In genomic region chr8:124291693-124292092, GRCm38 (mm10) we compare ENCODE assay signal across 16 mouse cellular contexts.
DNase-seq lines count a peak whose midpoint lies in the region; ATAC-seq and TF ChIP-seq lines count a peak whose summit lies in the region.
"Had no signal": no experiment of that assay in that cellular context is flagged by ENCODE, and none has a peak within 500 bp of the region (broad histone marks: within the 10 kb centered on the region; RNA-seq: fewer than 3 reads in every experiment).

No protein-coding gene starts in this region.

- no peak for TF ChIP-seq CTCF in kidney, postnatal 0 days (IDR thresholded peaks at IDR 0.05; ENCODE audit: low read depth)
- TF ChIP-seq CTCF in midbrain, postnatal 0 days (IDR thresholded peaks at IDR 0.05): no peak
- no peak for TF ChIP-seq CTCF in stomach, postnatal 0 days (IDR thresholded peaks at IDR 0.05; ENCODE audit: low read depth)

- DNase-seq in hindbrain, embryonic 10.5 days (ENCODE audit: low spot score): no peak
- no peak for DNase-seq in kidney, postnatal 0 days (ENCODE audit: low spot score)
- no peak for DNase-seq in kidney, postnatal 10 days
- DNase-seq in midbrain, embryonic 10.5 days (ENCODE audit: low spot score): no peak
- DNase-seq in midbrain, postnatal 0 days (ENCODE audit: low spot score): no peak
- no peak for DNase-seq in stomach, postnatal 0 days (ENCODE audit: low spot score)
- DNase-seq in cerebellum, adult 9-11 months: no peak
- DNase-seq: adrenal gland, postnatal 10 days; cerebellum, adult 11 months; cerebellum, adult 8-10 months; heart, adult 18-20 months had no signal

- H3K4me1 ChIP-seq in hindbrain, embryonic 10.5 days (replicated peaks): peaks cover 49% of the 10 kb centered on the region
- H3K4me1 ChIP-seq in hindbrain, embryonic 16.5 days (ENCODE audit: control insufficient read depth, insufficient read depth, low read depth, low read length): peaks cover 14% of the 10 kb centered on the region
- H3K4me1 ChIP-seq in kidney, postnatal 0 days (replicated peaks; ENCODE audit: insufficient read depth, low read length): peaks cover 17% of the 10 kb centered on the region
- peaks cover 50% of the 10 kb centered on the region for H3K4me1 ChIP-seq in midbrain, embryonic 10.5 days
- H3K4me1 ChIP-seq in midbrain, postnatal 0 days (ENCODE audit: insufficient read depth, low read length): 0 out of 2 replicates have a peak, but pooled peaks cover 9% of the 10 kb centered on the region
- H3K4me1 ChIP-seq in stomach, postnatal 0 days (replicated peaks; ENCODE audit: control insufficient read depth, insufficient read depth): no peaks in the 10 kb centered on the region; the same call in 1 of the 2 replicates

- H3K27ac ChIP-seq in hindbrain, embryonic 10.5 days: peak overlapping the region; percentile 19; the same call in 1 of the 2 replicates
- no peak overlapping the region for H3K27ac ChIP-seq in hindbrain, embryonic 16.5 days (ENCODE audit: low read depth, low read length)
- H3K27ac ChIP-seq in kidney, postnatal 0 days: no peak overlapping the region
- H3K27ac ChIP-seq in midbrain, embryonic 10.5 days (replicated peaks): peak overlapping the region; percentile 63
- H3K27ac ChIP-seq in midbrain, postnatal 0 days (ENCODE audit: low read depth, low read length): no peak overlapping the region
- H3K27ac ChIP-seq in stomach, postnatal 0 days (replicated peaks): peak overlapping the region; percentile 74
- H3K27ac ChIP-seq: forebrain, embryonic 15.5 days; hindbrain, embryonic 13.5 days had no signal

- H3K36me3 ChIP-seq in hindbrain, embryonic 10.5 days: peaks cover 17% of the 10 kb centered on the region
- H3K36me3 ChIP-seq in hindbrain, embryonic 16.5 days (ENCODE audit: control insufficient read depth, insufficient read depth, low read length): no peaks in the 10 kb centered on the region
- no peaks in the 10 kb centered on the region for H3K36me3 ChIP-seq in kidney, postnatal 0 days (ENCODE audit: insufficient read depth, low read length)
- peaks cover 20% of the 10 kb centered on the region for H3K36me3 ChIP-seq in midbrain, embryonic 10.5 days
- H3K36me3 ChIP-seq in midbrain, postnatal 0 days (ENCODE audit: insufficient read depth, low read length): no peaks in the 10 kb centered on the region; the same call in 1 of the 2 replicates
- H3K36me3 ChIP-seq in stomach, postnatal 0 days (ENCODE audit: control insufficient read depth, insufficient read depth, low read length): no peaks in the 10 kb centered on the region
- H3K36me3 ChIP-seq: embryonic facial prominence, embryonic 13.5 days; forebrain, embryonic 15.5 days; hindbrain, embryonic 13.5 days had no signal

- no peaks in the 10 kb centered on the region for H3K27me3 ChIP-seq in hindbrain, embryonic 10.5 days (ENCODE audit: insufficient read depth, poor library complexity, severe bottlenecking)
- no peaks in the 10 kb centered on the region for H3K27me3 ChIP-seq in hindbrain, embryonic 16.5 days (replicated peaks; ENCODE audit: control insufficient read depth, insufficient read depth, low read length)
- no peaks in the 10 kb centered on the region for H3K27me3 ChIP-seq in kidney, postnatal 0 days (ENCODE audit: insufficient read depth, low read length)
- H3K27me3 ChIP-seq in midbrain, embryonic 10.5 days (ENCODE audit: low read depth, poor library complexity, severe bottlenecking): no peaks in the 10 kb centered on the region
- no peaks in the 10 kb centered on the region for H3K27me3 ChIP-seq in midbrain, postnatal 0 days (ENCODE audit: insufficient read depth, low read length)
- H3K27me3 ChIP-seq in stomach, postnatal 0 days (ENCODE audit: control insufficient read depth, insufficient read depth, low read length): no peaks in the 10 kb centered on the region
- H3K27me3 ChIP-seq: embryonic facial prominence, embryonic 13.5 days; forebrain, embryonic 15.5 days; hindbrain, embryonic 13.5 days had no signal

- no peak overlapping the region for H3K9ac ChIP-seq in hindbrain, embryonic 16.5 days (ENCODE audit: low read depth, low read length)
- no peak overlapping the region for H3K9ac ChIP-seq in kidney, postnatal 0 days (ENCODE audit: low read depth, low read length)
- H3K9ac ChIP-seq in midbrain, postnatal 0 days (replicated peaks; ENCODE audit: low read length, poor library complexity, severe bottlenecking): no peak overlapping the region
- no peak overlapping the region for H3K9ac ChIP-seq in stomach, postnatal 0 days (ENCODE audit: low read length)
- H3K9ac ChIP-seq: embryonic facial prominence, embryonic 13.5 days; forebrain, embryonic 15.5 days; hindbrain, embryonic 13.5 days had no signal

- no peak overlapping the region for H3K4me2 ChIP-seq in hindbrain, embryonic 16.5 days (ENCODE audit: low read length)
- no peak overlapping the region for H3K4me2 ChIP-seq in kidney, postnatal 0 days (ENCODE audit: low read length)
- no peak overlapping the region for H3K4me2 ChIP-seq in midbrain, postnatal 0 days (ENCODE audit: low read depth, low read length, poor library complexity, severe bottlenecking)
- H3K4me2 ChIP-seq in stomach, postnatal 0 days (replicated peaks; ENCODE audit: low read depth): no peak overlapping the region
- H3K4me2 ChIP-seq: embryonic facial prominence, embryonic 13.5 days; forebrain, embryonic 15.5 days; hindbrain, embryonic 13.5 days had no signal

- no peaks in the 10 kb centered on the region for H3K9me3 ChIP-seq in hindbrain, embryonic 10.5 days
- no peaks in the 10 kb centered on the region for H3K9me3 ChIP-seq in hindbrain, embryonic 16.5 days (ENCODE audit: control insufficient read depth, low read length)
- no peaks in the 10 kb centered on the region for H3K9me3 ChIP-seq in kidney, postnatal 0 days (replicated peaks; ENCODE audit: low read length)
- no peaks in the 10 kb centered on the region for H3K9me3 ChIP-seq in midbrain, embryonic 10.5 days (replicated peaks)
- H3K9me3 ChIP-seq in midbrain, postnatal 0 days (ENCODE audit: low read length): no peaks in the 10 kb centered on the region
- H3K9me3 ChIP-seq in stomach, postnatal 0 days (ENCODE audit: control insufficient read depth, low read length): no peaks in the 10 kb centered on the region
- H3K9me3 ChIP-seq: embryonic facial prominence, embryonic 13.5 days; forebrain, embryonic 15.5 days; heart, embryonic 10.5 days; hindbrain, embryonic 13.5 days had no signal

- H3K4me3 ChIP-seq in hindbrain, embryonic 10.5 days: no peak overlapping the region
- no peak overlapping the region for H3K4me3 ChIP-seq in hindbrain, embryonic 16.5 days (ENCODE audit: low read length)
- H3K4me3 ChIP-seq in kidney, postnatal 0 days (replicated peaks; ENCODE audit: low read depth, low read length): no peak overlapping the region
- no peak overlapping the region for H3K4me3 ChIP-seq in midbrain, embryonic 10.5 days
- H3K4me3 ChIP-seq in midbrain, postnatal 0 days (ENCODE audit: low read depth, low read length): no peak overlapping the region
- no peak overlapping the region for H3K4me3 ChIP-seq in stomach, postnatal 0 days (ENCODE audit: low read depth, low read length)
- H3K4me3 ChIP-seq: embryonic facial prominence, embryonic 13.5 days; forebrain, embryonic 15.5 days; heart, embryonic 10.5 days; hindbrain, embryonic 13.5 days had no signal

- TF ChIP-seq EP300 in stomach, postnatal 0 days (optimal IDR thresholded peaks at IDR 0.05): no peak

- 93% methylated on average over 5 of the region's 5 CpGs for WGBS in hindbrain, embryonic 10.5 days
- WGBS in hindbrain, embryonic 16.5 days: 90% methylated on average over 5 of the region's 5 CpGs
- WGBS in kidney, postnatal 0 days: 79% methylated on average over 5 of the region's 5 CpGs
- WGBS in midbrain, embryonic 10.5 days: 87% methylated on average over 5 of the region's 5 CpGs
- WGBS in midbrain, postnatal 0 days: 91% methylated on average over 5 of the region's 5 CpGs
- 80% methylated on average over 5 of the region's 5 CpGs for WGBS in stomach, postnatal 0 days

- ATAC-seq in hindbrain, embryonic 16.5 days: no peak
- ATAC-seq in kidney, postnatal 0 days (replicated peaks; ENCODE audit: low FRiP score, low read depth): peak; percentile 69
- ATAC-seq in midbrain, postnatal 0 days (ENCODE audit: low FRiP score): no peak
- peak; percentile 51 for ATAC-seq in stomach, postnatal 0 days (ENCODE audit: low FRiP score, low TSS enrichment)
- ATAC-seq: forebrain, embryonic 15.5 days had no signal

Comparison
In these comparisons a context has a peak if more than half of its experiments do, and no peak if none do; other contexts are left out.
1. H3K27ac ChIP-seq: peak in hindbrain, embryonic 10.5 days (single experiment), midbrain, embryonic 10.5 days (single experiment) and stomach, postnatal 0 days (single experiment); none in hindbrain, embryonic 16.5 days (single experiment), kidney, postnatal 0 days (single experiment) and midbrain, postnatal 0 days (single experiment).
2. ATAC-seq: peak in kidney, postnatal 0 days (single experiment) and stomach, postnatal 0 days (single experiment); none in hindbrain, embryonic 16.5 days (single experiment) and midbrain, postnatal 0 days (single experiment).